Mouse (Mus musculus) small intestine, adult 2 months (tissue): Measurements from ENCODE around the gene Dnah14. TPM values are rescaled to one million over a fixed set of nuclear protein-coding genes. Genes with fewer than 3 reads are reported as not detected.
A peak's percentile ranks its signal among the peaks of the same experiment; 100 is the strongest.

ENCODE experiments used
- H3K27ac ChIP-seq: fragments of 200-500 bp; 2 replicates; pipeline ENCODE4 v1.5.1; 2012; ENCODE audit warnings: low read depth, low read length, control low read depth, inconsistent platforms; ENCODE audit not compliant: insufficient read depth
- H3K27me3 ChIP-seq: fragments of 200-500 bp; 2 replicates; pipeline ENCODE4 v1.6.1; 2012; ENCODE audit warnings: mild to moderate bottlenecking, moderate library complexity, low read length, inconsistent platforms; ENCODE audit not compliant: control insufficient read depth, insufficient read depth
- H3K36me3 ChIP-seq: fragments of 200-500 bp; 2 replicates; pipeline ENCODE4 v1.6.1; 2012; ENCODE audit warnings: mild to moderate bottlenecking, low read length, control low read depth, inconsistent platforms; ENCODE audit not compliant: control insufficient read depth, insufficient read depth
- H3K4me1 ChIP-seq: fragments of 200-500 bp; 2 replicates; pipeline ENCODE4 v1.6.1; 2012; ENCODE audit warnings: low read length, inconsistent platforms, mixed read lengths; ENCODE audit not compliant: control insufficient read depth, insufficient read depth, insufficient read length
- H3K4me3 ChIP-seq: fragments of 200-500 bp; 2 replicates; pipeline ENCODE4 v1.5.1; 2012; ENCODE audit warnings: low read depth, mild to moderate bottlenecking, control low read depth, inconsistent platforms, low read length, moderate library complexity
- CTCF ChIP-seq: fragments of 200-500 bp; IDR thresholded peaks from 2 replicates; pipeline ENCODE4 v1.5.1; 2012; ENCODE audit warnings: low read depth, mild to moderate bottlenecking, control low read depth, inconsistent platforms, low read length, moderate library complexity, mixed read lengths; ENCODE audit not compliant: insufficient replicate concordance, insufficient read length; ENCODE audit errors: extremely low read depth
- POLR2A ChIP-seq: fragments of 200-500 bp; IDR thresholded peaks from 2 replicates; pipeline ENCODE4 v1.6.1; 2012; ENCODE audit warnings: low read depth, mild to moderate bottlenecking, control low read depth, inconsistent platforms, low read length, moderate library complexity
- WGBS: fragments of 180-500 bp; shearing (Covaris S2); methylation state at CpG from one replicate; pipeline ENCODE4 v1.1.7; 2018; 5-methylcytosine and 5-hydroxymethylcytosine counted together
- polyA plus RNA-seq: library from polyadenylated mRNA; depleted of rRNA; stranded (reverse); fragments of >200 nt; gene quantifications from 2 replicates; pipeline ENCODE4 v1.2.3, GENCODE M21; 2012

Gene Dnah14
- polyA plus RNA-seq, 1 experiment, result not detected

- H3K4me1 ChIP-seq, result no peaks in the 10 kb centered on the region
- H3K36me3 ChIP-seq, result peaks cover 64% of the 10 kb centered on the region
- TF ChIP-seq CTCF (no peak), POLR2A (no peak)
- WGBS, result 68% methylated on average over 6 of the region's 6 CpGs
- H3K4me3 ChIP-seq, result no peak overlapping the region
- H3K27me3 ChIP-seq, result no peaks in the 10 kb centered on the region
- H3K27ac ChIP-seq, result no peak overlapping the region
These were observed 256.8 kb downstream of the Dnah14 start for GRCm38 (mm10) chr1:181833143-181833542.

DNA sequence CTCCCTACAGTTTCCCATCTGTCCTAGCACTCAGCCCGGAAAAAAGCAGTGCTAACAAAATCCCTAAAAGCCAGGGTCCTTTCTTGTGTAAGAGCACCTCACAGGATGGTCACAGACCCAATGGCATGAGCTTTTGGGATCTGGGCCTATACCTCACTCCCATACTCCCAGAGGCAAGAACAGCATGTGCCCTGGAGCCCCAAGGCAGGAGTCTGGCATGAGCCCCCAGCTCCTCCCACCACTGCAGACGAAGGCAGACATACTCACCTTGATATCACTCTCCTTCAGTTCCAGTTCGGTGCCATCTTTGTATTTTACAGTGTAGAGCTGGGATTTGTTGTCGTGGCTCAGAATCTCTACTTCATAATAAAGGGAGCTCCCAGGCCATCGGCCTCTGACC is 261.8 kb downstream of the Dnah14 start:
- peaks cover 29% of the 10 kb centered on the region for H3K36me3 ChIP-seq
- H3K27me3 ChIP-seq, result no peaks in the 10 kb centered on the region
- H3K4me3 ChIP-seq, result no peak overlapping the region
- no peak overlapping the region for H3K27ac ChIP-seq
- no peak for TF ChIP-seq CTCF
- no peak for TF ChIP-seq POLR2A
- peaks cover 10% of the 10 kb centered on the region; the same call in 1 of the 2 replicates for H3K4me1 ChIP-seq
- 79% methylated on average over 5 of the region's 5 CpGs for WGBS

GRCm38 (mm10) chr1:181839746-181840366 is 263.5 kb downstream of the Dnah14 start:
- H3K4me3 ChIP-seq, result peak overlapping the region; percentile 27; the same call in 1 of the 2 replicates
- TF ChIP-seq POLR2A (no peak), CTCF (no peak)
- no peaks in the 10 kb centered on the region for H3K27me3 ChIP-seq
- H3K27ac ChIP-seq, result no peak overlapping the region
- WGBS, result 2% methylated on average over 6 of the region's 6 CpGs
- H3K36me3 ChIP-seq, result peaks cover 18% of the 10 kb centered on the region
- peaks cover 10% of the 10 kb centered on the region; the same call in 1 of the 2 replicates for H3K4me1 ChIP-seq

DNA sequence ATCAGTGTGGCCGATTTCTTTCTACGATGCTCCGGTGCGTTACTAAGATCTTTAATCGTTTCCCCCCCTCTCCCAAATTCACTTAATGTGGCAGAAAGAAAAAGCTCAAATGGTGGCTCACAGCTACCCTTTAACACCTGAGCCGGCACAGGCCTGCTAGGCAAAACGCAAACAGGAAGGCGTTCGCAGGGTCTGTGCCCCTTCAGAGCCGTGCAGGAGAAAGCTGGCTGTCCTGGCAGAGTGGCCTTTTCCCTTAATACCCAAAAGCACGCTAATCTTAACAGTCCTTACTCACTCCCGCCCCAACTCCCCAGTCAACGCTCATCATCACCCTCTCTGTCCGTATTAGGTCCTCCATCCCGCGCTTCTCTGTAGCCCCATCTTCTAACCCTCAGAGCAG is 265.0 kb downstream of the Dnah14 start:
- peak overlapping the region; percentile 84 for H3K4me3 ChIP-seq
- peaks cover 10% of the 10 kb centered on the region; the same call in 1 of the 2 replicates for H3K4me1 ChIP-seq
- H3K27me3 ChIP-seq, result no peaks in the 10 kb centered on the region
- peaks cover 5% of the 10 kb centered on the region; the same call in 1 of the 2 replicates for H3K36me3 ChIP-seq
- no peak for TF ChIP-seq CTCF
- no peak for TF ChIP-seq POLR2A
- under 1% methylated on average over 16 of the region's 16 CpGs for WGBS
- H3K27ac ChIP-seq, result peak overlapping the region; percentile 86

- H3K36me3 ChIP-seq, result 0 out of 2 replicates have a peak, but pooled peaks cover 2% of the 10 kb centered on the region
- peak overlapping the region; percentile 86 for H3K27ac ChIP-seq
- under 1% methylated on average over 113 of the region's 113 CpGs for WGBS
- TF ChIP-seq POLR2A (peak; percentile 85), CTCF (no peak)
- H3K4me1 ChIP-seq, result peaks cover 10% of the 10 kb centered on the region; the same call in 1 of the 2 replicates
- H3K4me3 ChIP-seq, result peak overlapping the region; percentile 84
- no peaks in the 10 kb centered on the region for H3K27me3 ChIP-seq
These were observed 265.7 kb downstream of the Dnah14 start for GRCm38 (mm10) chr1:181841864-181842672.

DNA sequence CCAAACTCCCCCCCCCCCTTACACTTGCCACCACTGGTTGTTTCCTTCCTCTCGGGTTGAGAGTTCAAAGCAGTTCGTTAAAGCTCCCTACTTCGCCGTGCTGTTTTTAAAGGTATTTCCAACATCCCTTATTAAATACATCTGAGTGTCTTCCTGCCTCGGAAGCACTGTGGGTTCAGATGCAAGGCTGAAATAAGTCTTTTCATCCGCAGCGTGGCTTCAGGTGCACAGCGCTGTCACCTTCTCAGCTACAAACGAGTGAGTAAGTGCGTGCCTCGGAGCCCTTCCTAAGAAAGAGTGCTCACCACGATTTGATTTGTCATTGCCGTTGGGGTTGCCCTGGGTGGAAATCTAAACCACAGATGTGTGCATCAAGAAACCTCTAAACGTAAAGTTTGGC is 266.4 kb downstream of the Dnah14 start, which contains the start of gene Lbr:
TSS of gene Lbr (minus strand) at position 266 of the 400 bp plus-strand sequence.
- peak within 1 kb of the TSS; percentile 86 for H3K27ac ChIP-seq
- WGBS, result 1% methylated on average over 14 of the region's 14 CpGs
- H3K36me3 ChIP-seq, result 0 out of 2 replicates have a peak, but pooled peaks cover 2% of the 10 kb centered on the region
- no peaks in the 10 kb centered on the region for H3K27me3 ChIP-seq
- TF ChIP-seq CTCF (no peak), POLR2A (no peak)
- H3K4me3 ChIP-seq, result peak within 1 kb of the TSS; percentile 84
- peaks cover 10% of the 10 kb centered on the region; the same call in 1 of the 2 replicates for H3K4me1 ChIP-seq
